Mouse (Mus musculus): ENCODE data around the gene Olfr958. TPM values are rescaled to one million over a fixed set of nuclear protein-coding genes. Genes with fewer than 3 reads are reported as not detected.

Gene Olfr958
- polyA plus RNA-seq (2015; fragmentation: Nextera tagmentation; extraction: Ambion mirVana), result not detected in 2 replicates

- Histone ChIP-seq H3K4me1 (ENCODE audit: control insufficient read depth, low read depth, low read length) (no peaks in the 10 kb centered on the region), H3K4me2 (ENCODE audit: low read depth, low read length) (no peak within 1 kb of the TSS), H3K9ac (ENCODE audit: low read depth, low read length) (no peak within 1 kb of the TSS), H3K27me3 (ENCODE audit: control insufficient read depth, insufficient read depth, low read depth, low read length) (no peaks in the 10 kb centered on the region), H3K9me3 (replicated peaks; ENCODE audit: control insufficient read depth, low read length) (no peaks in the 10 kb centered on the region), H3K36me3 (ENCODE audit: control insufficient read depth, insufficient read depth) (no peaks in the 10 kb centered on the region), H3K4me3 (ENCODE audit: low read depth, low read length) (no peak within 1 kb of the TSS), H3K27ac (ENCODE audit: low read length) (no peak within 1 kb of the TSS)
- 52% methylated on average over 2 of the region's 2 CpGs for WGBS (ENCODE audit: insufficient replicate concordance)
- ATAC-seq (ENCODE audit: low read depth), result no peak
Observed at GRCm38 (mm10) chr9:39553946-39554345, at the start of gene Olfr958. TSS of gene Olfr958 (minus strand) at chr9:39554054.

GRCm38 (mm10) chr9:39603333-39603845, 49.5 kb upstream of the Olfr958 start:
- Histone ChIP-seq H3K9me3 (replicated peaks; ENCODE audit: control insufficient read depth, low read length) (no peaks in the 10 kb centered on the region), H3K27ac (ENCODE audit: low read length) (no peak overlapping the region), H3K9ac (ENCODE audit: low read depth, low read length) (no peak overlapping the region), H3K36me3 (ENCODE audit: control insufficient read depth, insufficient read depth) (no peaks in the 10 kb centered on the region), H3K4me3 (ENCODE audit: low read depth, low read length) (no peak overlapping the region), H3K27me3 (ENCODE audit: control insufficient read depth, insufficient read depth, low read depth, low read length) (no peaks in the 10 kb centered on the region; the same call in 1 of the 2 replicates), H3K4me1 (ENCODE audit: control insufficient read depth, low read depth, low read length) (no peaks in the 10 kb centered on the region), H3K4me2 (ENCODE audit: low read depth, low read length) (no peak overlapping the region)
- 3% methylated on average over 9 of the region's 9 CpGs for WGBS (ENCODE audit: insufficient replicate concordance)
- no peak for ATAC-seq (ENCODE audit: low read depth)

- H3K9ac ChIP-seq (ENCODE audit: low read depth, low read length), result no peak overlapping the region
- no peak for ATAC-seq (ENCODE audit: low read depth)
- H3K9me3 ChIP-seq (replicated peaks; ENCODE audit: control insufficient read depth, low read length), result no peaks in the 10 kb centered on the region
- H3K27me3 ChIP-seq (ENCODE audit: control insufficient read depth, insufficient read depth, low read depth, low read length), result no peaks in the 10 kb centered on the region; the same call in 1 of the 2 replicates
- 3% methylated on average over 19 of the region's 19 CpGs for WGBS (ENCODE audit: insufficient replicate concordance)
- no peak overlapping the region for H3K4me2 ChIP-seq (ENCODE audit: low read depth, low read length)
- no peaks in the 10 kb centered on the region for H3K36me3 ChIP-seq (ENCODE audit: control insufficient read depth, insufficient read depth)
- no peak overlapping the region for H3K27ac ChIP-seq (ENCODE audit: low read length)
- no peaks in the 10 kb centered on the region for H3K4me1 ChIP-seq (ENCODE audit: control insufficient read depth, low read depth, low read length)
- H3K4me3 ChIP-seq (ENCODE audit: low read depth, low read length), result no peak overlapping the region
Observed at GRCm38 (mm10) chr9:39602536-39603332, 48.9 kb upstream of the Olfr958 start.

GRCm38 (mm10) chr9:39577050-39577449, 23.2 kb upstream of the Olfr958 start:
- Histone ChIP-seq H3K36me3 (ENCODE audit: control insufficient read depth, insufficient read depth) (no peaks in the 10 kb centered on the region), H3K27me3 (ENCODE audit: control insufficient read depth, insufficient read depth, low read depth, low read length) (no peaks in the 10 kb centered on the region), H3K4me1 (ENCODE audit: control insufficient read depth, low read depth, low read length) (no peaks in the 10 kb centered on the region), H3K27ac (ENCODE audit: low read length) (no peak overlapping the region), H3K4me2 (ENCODE audit: low read depth, low read length) (no peak overlapping the region), H3K9me3 (replicated peaks; ENCODE audit: control insufficient read depth, low read length) (no peaks in the 10 kb centered on the region), H3K9ac (ENCODE audit: low read depth, low read length) (no peak overlapping the region), H3K4me3 (ENCODE audit: low read depth, low read length) (no peak overlapping the region)
- no peak for ATAC-seq (ENCODE audit: low read depth)
- WGBS (ENCODE audit: insufficient replicate concordance), result 64% methylated on average over 5 of the region's 5 CpGs

GRCm38 (mm10) chr9:39575469-39575868, 21.6 kb upstream of the Olfr958 start, which contains the start of gene Olfr959:
TSS of gene Olfr959 (minus strand) at chr9:39575569.
- Histone ChIP-seq H3K4me3 (ENCODE audit: low read depth, low read length) (no peak within 1 kb of the TSS), H3K27ac (ENCODE audit: low read length) (no peak within 1 kb of the TSS), H3K9me3 (replicated peaks; ENCODE audit: control insufficient read depth, low read length) (no peaks in the 10 kb centered on the region), H3K9ac (ENCODE audit: low read depth, low read length) (no peak within 1 kb of the TSS), H3K4me1 (ENCODE audit: control insufficient read depth, low read depth, low read length) (no peaks in the 10 kb centered on the region), H3K36me3 (ENCODE audit: control insufficient read depth, insufficient read depth) (no peaks in the 10 kb centered on the region), H3K4me2 (ENCODE audit: low read depth, low read length) (no peak within 1 kb of the TSS), H3K27me3 (ENCODE audit: control insufficient read depth, insufficient read depth, low read depth, low read length) (no peaks in the 10 kb centered on the region)
- 56% methylated on average over 3 of the region's 3 CpGs for WGBS (ENCODE audit: insufficient replicate concordance)
- no peak for ATAC-seq (ENCODE audit: low read depth)

- ATAC-seq (ENCODE audit: low read depth), result no peak
- Histone ChIP-seq H3K9me3 (replicated peaks; ENCODE audit: control insufficient read depth, low read length) (no peaks in the 10 kb centered on the region), H3K27me3 (ENCODE audit: control insufficient read depth, insufficient read depth, low read depth, low read length) (no peaks in the 10 kb centered on the region), H3K9ac (ENCODE audit: low read depth, low read length) (no peak overlapping the region), H3K36me3 (ENCODE audit: control insufficient read depth, insufficient read depth) (no peaks in the 10 kb centered on the region), H3K27ac (ENCODE audit: low read length) (no peak overlapping the region), H3K4me1 (ENCODE audit: control insufficient read depth, low read depth, low read length) (no peaks in the 10 kb centered on the region), H3K4me3 (ENCODE audit: low read depth, low read length) (no peak overlapping the region), H3K4me2 (ENCODE audit: low read depth, low read length) (no peak overlapping the region)
Observed at GRCm38 (mm10) chr9:39558349-39558647, 4.4 kb upstream of the Olfr958 start.

GRCm38 (mm10) chr9:39557529-39558348, 3.9 kb upstream of the Olfr958 start:
- 35% methylated on average over 3 of the region's 3 CpGs for WGBS (ENCODE audit: insufficient replicate concordance)
- Histone ChIP-seq H3K4me3 (ENCODE audit: low read depth, low read length) (no peak overlapping the region), H3K4me1 (ENCODE audit: control insufficient read depth, low read depth, low read length) (no peaks in the 10 kb centered on the region), H3K4me2 (ENCODE audit: low read depth, low read length) (no peak overlapping the region), H3K27me3 (ENCODE audit: control insufficient read depth, insufficient read depth, low read depth, low read length) (no peaks in the 10 kb centered on the region), H3K27ac (ENCODE audit: low read length) (no peak overlapping the region), H3K9me3 (replicated peaks; ENCODE audit: control insufficient read depth, low read length) (no peaks in the 10 kb centered on the region), H3K36me3 (ENCODE audit: control insufficient read depth, insufficient read depth) (no peaks in the 10 kb centered on the region), H3K9ac (ENCODE audit: low read depth, low read length) (no peak overlapping the region)
- no peak for ATAC-seq (ENCODE audit: low read depth)

GRCm38 (mm10) chr9:39550806-39551205, 3.0 kb downstream of the Olfr958 start:
- Histone ChIP-seq H3K36me3 (ENCODE audit: control insufficient read depth, insufficient read depth) (no peaks in the 10 kb centered on the region), H3K27me3 (ENCODE audit: control insufficient read depth, insufficient read depth, low read depth, low read length) (no peaks in the 10 kb centered on the region), H3K27ac (ENCODE audit: low read length) (no peak overlapping the region), H3K4me1 (ENCODE audit: control insufficient read depth, low read depth, low read length) (no peaks in the 10 kb centered on the region), H3K4me3 (ENCODE audit: low read depth, low read length) (no peak overlapping the region), H3K9me3 (replicated peaks; ENCODE audit: control insufficient read depth, low read length) (no peaks in the 10 kb centered on the region), H3K4me2 (ENCODE audit: low read depth, low read length) (no peak overlapping the region), H3K9ac (ENCODE audit: low read depth, low read length) (no peak overlapping the region)
- 59% methylated on average over 5 of the region's 5 CpGs for WGBS (ENCODE audit: insufficient replicate concordance)
- no peak for ATAC-seq (ENCODE audit: low read depth)

Data from liver, embryonic 16.5 days (tissue).